Mouse (Mus musculus): Measurements from ENCODE around the gene 3110009E18Rik. TPM values are rescaled to one million over a fixed set of nuclear protein-coding genes. Genes with fewer than 3 reads are reported as not detected.
A peak's percentile ranks its signal among the peaks of the same experiment; 100 is the strongest.

Gene 3110009E18Rik
- 14.4 and 14.7 TPM in 2 replicates for polyA plus RNA-seq (2015; fragmentation: Nextera tagmentation; extraction: Ambion mirVana)

GRCm38 (mm10) chr1:120120969-120121811 is at the start of gene 3110009E18Rik, which contains the start of gene Dbi:
3110009E18Rik (plus strand) TSS chr1:120121187.
Dbi (minus strand) TSS chr1:120121078.
- peak within 1 kb of the TSS; percentile 92 for H3K27ac ChIP-seq
- peaks cover 8% of the 10 kb centered on the region for H3K36me3 ChIP-seq
- peak within 1 kb of the TSS; percentile 59 for H3K4me3 ChIP-seq
- H3K4me2 ChIP-seq = peak within 1 kb of the TSS; percentile 74
- peak; percentile 93 for ATAC-seq (ENCODE audit: borderline replicate concordance, extremely low read depth, low FRiP score, low TSS enrichment)
- peak within 1 kb of the TSS; percentile 59 for H3K9ac ChIP-seq
- no peaks in the 10 kb centered on the region for H3K27me3 ChIP-seq
- WGBS = under 1% methylated on average over 52 of the region's 52 CpGs
- H3K4me1 ChIP-seq = peaks cover 23% of the 10 kb centered on the region
- no peaks in the 10 kb centered on the region for H3K9me3 ChIP-seq

- Histone ChIP-seq H3K9me3 (no peaks in the 10 kb centered on the region), H3K4me3 (peak overlapping the region; percentile 31), H3K4me2 (peak overlapping the region; percentile 64), H3K27me3 (no peaks in the 10 kb centered on the region; the same call in 1 of the 2 replicates), H3K4me1 (peaks cover 18% of the 10 kb centered on the region), H3K27ac (no peak overlapping the region), H3K9ac (no peak overlapping the region), H3K36me3 (no peaks in the 10 kb centered on the region)
- no peak for ATAC-seq (ENCODE audit: borderline replicate concordance, extremely low read depth, low FRiP score, low TSS enrichment)
- 5% methylated on average over 16 of the region's 16 CpGs for WGBS
Observed at GRCm38 (mm10) chr1:120072900-120073299, 48.1 kb upstream of the 3110009E18Rik start.

- Histone ChIP-seq H3K9me3 (no peaks in the 10 kb centered on the region), H3K36me3 (no peaks in the 10 kb centered on the region), H3K4me3 (peak within 1 kb of the TSS; percentile 31), H3K27me3 (no peaks in the 10 kb centered on the region; the same call in 1 of the 2 replicates), H3K9ac (0 out of 2 replicates have a peak within 1 kb of the TSS, but pooled peaks have one; percentile 2), H3K4me2 (peak within 1 kb of the TSS; percentile 64), H3K4me1 (peaks cover 18% of the 10 kb centered on the region), H3K27ac (peak within 1 kb of the TSS; percentile 15; the same call in 1 of the 2 replicates)
- ATAC-seq (ENCODE audit: borderline replicate concordance, extremely low read depth, low FRiP score, low TSS enrichment) = peak; percentile 80
- WGBS = 2% methylated on average over 40 of the region's 40 CpGs
Observed at GRCm38 (mm10) chr1:120073519-120074306, 47.3 kb upstream of the 3110009E18Rik start, which contains the start of gene Tmem37. Tmem37 (minus strand) TSS chr1:120074074.

- 29% methylated on average over 4 of the region's 4 CpGs for WGBS
- Histone ChIP-seq H3K4me3 (no peak overlapping the region), H3K4me2 (peak overlapping the region; percentile 64), H3K27me3 (no peaks in the 10 kb centered on the region; the same call in 1 of the 2 replicates), H3K9me3 (no peaks in the 10 kb centered on the region), H3K4me1 (peaks cover 18% of the 10 kb centered on the region), H3K9ac (no peak overlapping the region), H3K36me3 (no peaks in the 10 kb centered on the region), H3K27ac (no peak overlapping the region)
- ATAC-seq (ENCODE audit: borderline replicate concordance, extremely low read depth, low FRiP score, low TSS enrichment) = peak; percentile 2; the same call in 1 of the 2 replicates
Observed at GRCm38 (mm10) chr1:120074307-120074702, 46.7 kb upstream of the 3110009E18Rik start.

GRCm38 (mm10) chr1:120074931-120075330 is 46.1 kb upstream of the 3110009E18Rik start:
- no peaks in the 10 kb centered on the region for H3K36me3 ChIP-seq
- H3K27ac ChIP-seq = peak overlapping the region; percentile 15; the same call in 1 of the 2 replicates
- no peak overlapping the region for H3K9ac ChIP-seq
- WGBS = 58% methylated on average over 4 of the region's 4 CpGs
- H3K9me3 ChIP-seq = no peaks in the 10 kb centered on the region
- H3K27me3 ChIP-seq = no peaks in the 10 kb centered on the region; the same call in 1 of the 2 replicates
- H3K4me1 ChIP-seq = peaks cover 18% of the 10 kb centered on the region
- ATAC-seq (ENCODE audit: borderline replicate concordance, extremely low read depth, low FRiP score, low TSS enrichment) = no peak
- no peak overlapping the region for H3K4me2 ChIP-seq
- no peak overlapping the region for H3K4me3 ChIP-seq

- Histone ChIP-seq H3K9me3 (no peaks in the 10 kb centered on the region), H3K9ac (no peak overlapping the region), H3K4me3 (no peak overlapping the region), H3K4me1 (peaks cover 18% of the 10 kb centered on the region), H3K36me3 (no peaks in the 10 kb centered on the region), H3K27me3 (no peaks in the 10 kb centered on the region; the same call in 1 of the 2 replicates), H3K4me2 (no peak overlapping the region), H3K27ac (no peak overlapping the region)
- WGBS = 63% methylated on average over 5 of the region's 5 CpGs
- no peak for ATAC-seq (ENCODE audit: borderline replicate concordance, extremely low read depth, low FRiP score, low TSS enrichment)
Observed at GRCm38 (mm10) chr1:120075507-120075906, 45.5 kb upstream of the 3110009E18Rik start.

GRCm38 (mm10) chr1:120077746-120078410 is 43.1 kb upstream of the 3110009E18Rik start:
- Histone ChIP-seq H3K27ac (no peak overlapping the region), H3K36me3 (no peaks in the 10 kb centered on the region), H3K4me2 (no peak overlapping the region), H3K27me3 (no peaks in the 10 kb centered on the region; the same call in 1 of the 2 replicates), H3K9ac (no peak overlapping the region), H3K9me3 (no peaks in the 10 kb centered on the region), H3K4me3 (no peak overlapping the region), H3K4me1 (peaks cover 18% of the 10 kb centered on the region)
- ATAC-seq (ENCODE audit: borderline replicate concordance, extremely low read depth, low FRiP score, low TSS enrichment) = no peak
- WGBS = 33% methylated on average over 9 of the region's 9 CpGs

- H3K4me3 ChIP-seq = no peak overlapping the region
- no peak for ATAC-seq (ENCODE audit: borderline replicate concordance, extremely low read depth, low FRiP score, low TSS enrichment)
- WGBS = 92% methylated on average over 1 of the region's 1 CpGs
Observed at GRCm38 (mm10) chr1:120080632-120081031, 40.4 kb upstream of the 3110009E18Rik start.

GRCm38 (mm10) chr1:120082957-120083585 is 37.9 kb upstream of the 3110009E18Rik start:
- H3K9me3 ChIP-seq = no peaks in the 10 kb centered on the region
- 11% methylated on average over 7 of the region's 7 CpGs for WGBS
- peaks cover 16% of the 10 kb centered on the region for H3K4me1 ChIP-seq
- H3K4me3 ChIP-seq = no peak overlapping the region
- H3K4me2 ChIP-seq = peak overlapping the region; percentile 2; the same call in 1 of the 2 replicates
- H3K36me3 ChIP-seq = no peaks in the 10 kb centered on the region
- H3K27me3 ChIP-seq = no peaks in the 10 kb centered on the region
- peak; percentile 58; the same call in 1 of the 2 replicates for ATAC-seq (ENCODE audit: borderline replicate concordance, extremely low read depth, low FRiP score, low TSS enrichment)
- peak overlapping the region; percentile 56 for H3K27ac ChIP-seq
- H3K9ac ChIP-seq = no peak overlapping the region

More at GRCm38 (mm10) chr1:120080632-120081031, 40.4 kb upstream of the 3110009E18Rik start:
- Histone ChIP-seq H3K27me3 (no peaks in the 10 kb centered on the region), H3K4me1 (peaks cover 16% of the 10 kb centered on the region), H3K9me3 (no peaks in the 10 kb centered on the region), H3K27ac (no peak overlapping the region), H3K36me3 (no peaks in the 10 kb centered on the region), H3K4me2 (no peak overlapping the region), H3K9ac (no peak overlapping the region)

- H3K27ac ChIP-seq = 0 out of 2 replicates have a peak overlapping the region, but pooled peaks have one; percentile 7
- ATAC-seq (ENCODE audit: borderline replicate concordance, extremely low read depth, low FRiP score, low TSS enrichment) = peak; percentile 19; the same call in 1 of the 2 replicates
- no peaks in the 10 kb centered on the region for H3K36me3 ChIP-seq
Observed at GRCm38 (mm10) chr1:120083921-120084517, 37.0 kb upstream of the 3110009E18Rik start.

More at GRCm38 (mm10) chr1:120083921-120084517, 37.0 kb upstream of the 3110009E18Rik start:
- Histone ChIP-seq H3K27me3 (no peaks in the 10 kb centered on the region), H3K9me3 (no peaks in the 10 kb centered on the region), H3K4me2 (no peak overlapping the region; the same call in 1 of the 2 replicates), H3K4me1 (peaks cover 16% of the 10 kb centered on the region), H3K4me3 (no peak overlapping the region), H3K9ac (no peak overlapping the region)
- WGBS = 17% methylated on average over 5 of the region's 5 CpGs

Data from lung, embryonic 15.5 days (tissue).